ENCODE assay signal across 8 mouse cellular contexts in the genomic region with DNA sequence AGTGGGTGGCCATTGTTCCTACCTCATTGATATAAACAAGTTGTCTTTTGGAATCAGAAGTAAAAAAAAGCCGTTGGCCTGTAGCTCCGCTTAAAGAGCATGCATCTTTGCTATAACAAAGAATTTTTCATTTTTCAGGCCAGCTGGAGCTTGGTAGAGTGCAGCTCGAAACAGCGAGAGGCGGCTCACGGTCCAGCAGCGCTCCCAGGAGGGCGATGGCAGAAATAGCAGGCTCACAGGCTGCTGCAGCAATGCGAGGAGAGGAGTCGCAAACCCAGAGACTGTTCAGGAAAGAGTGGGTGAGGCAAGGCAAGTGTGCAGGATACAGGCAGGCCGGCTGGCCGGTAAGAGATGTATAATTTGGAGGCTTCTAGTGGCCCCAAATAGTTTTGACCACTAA. TPM values are rescaled to one million over a fixed set of nuclear protein-coding genes. Genes with fewer than 3 reads are reported as not detected.
DNase-seq lines count a peak whose midpoint lies in the region; ATAC-seq and TF ChIP-seq lines count a peak whose summit lies in the region.

No protein-coding gene starts in this region.

- H3K4me3 ChIP-seq in gastrocnemius, adult 2 months, result no peak overlapping the region

- intact Hi-C loops in gastrocnemius, adult 2 months (cut with DNase I), result no loop called here

- H3K27ac ChIP-seq in gastrocnemius, adult 2 months, result no peak overlapping the region

- peak; percentile 27 for DNase-seq in ovary, postnatal 14 days (ENCODE audit: low spot score)
- no peak for DNase-seq in ovary, postnatal 10 days (ENCODE audit: low spot score)
- peak; percentile 70 to 76 for DNase-seq in cerebellum, postnatal 25 days
- DNase-seq in gastrocnemius, adult 2 months, result peak; percentile 39
- DNase-seq in layer of hippocampus, adult 8-10 months (ENCODE audit: low spot score in 2 of 2), result peak; percentile 36 to 71
- peak; percentile 47 for DNase-seq in lung, postnatal 10 days
- peak; percentile 82 to 84 for DNase-seq in right cerebral cortex, postnatal 10 days (ENCODE audit: low spot score in 2 of 2)

- ATAC-seq in erythroblast, adult 5-6 weeks (replicated peaks; ENCODE audit: low FRiP score, poor library complexity, severe bottlenecking), result no peak

- peak; percentile 58 for TF ChIP-seq CTCF in gastrocnemius, adult 2 months (IDR thresholded peaks at IDR 0.05)

RNA-seq across cellular contexts. Expression of a gene that starts 42.0 kb away (rescaled TPM):
- total RNA-seq in gastrocnemius, adult 2 months (2021), result not detected
- under 1 TPM in 3 of 4 experiments, not detected in 1; 0.18 to 0.96 (median 0.26) TPM for total RNA-seq in layer of hippocampus, adult 8-10 months (2022)
- 37.4 and 45.7 TPM in 2 replicates for total RNA-seq in erythroblast, adult 5-6 weeks (2015; ENCODE audit: low replicate concordance)
- total RNA-seq in erythroblast, adult 5-6 weeks (2017; ENCODE audit: low replicate concordance), result 58.7 and 83.0 TPM in 2 replicates

Comparison
In these comparisons a context has a peak if more than half of its experiments do, and no peak if none do; other contexts are left out.
1. RNA of a gene that starts 42.0 kb away (total RNA-seq): 37.4 to 83.0 TPM in erythroblast, adult 5-6 weeks; 0.18 to 0.96 TPM in layer of hippocampus, adult 8-10 months and not detected in gastrocnemius, adult 2 months; every median in the first group is over 10 times any median in the second.